Mouse (Mus musculus) CD8-positive naive resting alpha-beta T cell, adult 2 months (primary cell): Measurements from ENCODE around the gene Clic3.
A peak's percentile ranks its signal among the peaks of the same experiment; 100 is the strongest.

ENCODE experiments used
- DNase-seq, 2 experiments: peaks; one replicate each; pipeline ENCODE4 v3.0.0; 2022; ENCODE audit warnings: low read depth in 2 of 2, low spot score in 2 of 2

The Clic3 gene

GRCm38 (mm10) chr2:25479551-25480311 lies 23.1 kb downstream of the Clic3 start:
- DNase-seq, result no peak

GRCm38 (mm10) chr2:25480541-25480940 lies 23.9 kb downstream of the Clic3 start:
- DNase-seq, result no peak

GRCm38 (mm10) chr2:25482969-25483368 lies 26.3 kb downstream of the Clic3 start:
- peak; percentile 59 to 71 for DNase-seq

DNA sequence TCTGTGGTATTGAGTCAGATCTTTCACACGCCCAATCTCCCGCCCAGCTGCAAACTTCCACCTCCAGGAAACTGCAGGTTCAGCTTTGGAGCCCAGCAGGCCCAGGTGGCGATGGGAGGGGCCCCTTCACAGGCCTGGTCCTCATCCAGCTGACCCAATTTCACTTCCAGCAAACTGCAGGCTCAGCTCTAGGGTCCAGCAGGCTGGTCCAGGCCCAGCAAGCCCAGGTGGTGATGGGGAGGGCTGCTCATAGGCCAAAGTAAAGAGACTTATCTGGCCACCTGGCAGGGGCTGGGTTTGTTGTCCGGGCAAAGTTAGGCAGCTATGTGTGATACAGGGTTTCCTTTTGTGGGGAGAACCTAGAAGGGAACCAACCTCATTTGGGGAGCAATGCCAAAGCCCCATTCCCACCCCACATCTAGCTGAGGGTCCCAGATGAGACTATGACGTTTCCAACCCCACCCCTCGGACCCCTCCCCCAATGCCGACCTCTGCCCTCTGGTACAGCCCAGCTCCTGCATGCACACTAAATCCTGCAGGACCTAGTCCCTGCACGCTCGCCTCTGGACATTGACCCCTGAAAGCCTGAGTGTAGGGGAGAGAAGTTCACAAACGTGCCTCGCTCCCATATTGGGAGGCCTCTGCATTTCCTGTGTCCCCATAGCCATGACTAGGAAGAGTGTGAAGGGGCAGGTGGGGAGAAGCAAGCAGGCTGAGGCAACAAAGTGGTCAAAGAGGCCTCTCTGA lies 28.4 kb downstream of the Clic3 start:
- DNase-seq, result no peak

DNA sequence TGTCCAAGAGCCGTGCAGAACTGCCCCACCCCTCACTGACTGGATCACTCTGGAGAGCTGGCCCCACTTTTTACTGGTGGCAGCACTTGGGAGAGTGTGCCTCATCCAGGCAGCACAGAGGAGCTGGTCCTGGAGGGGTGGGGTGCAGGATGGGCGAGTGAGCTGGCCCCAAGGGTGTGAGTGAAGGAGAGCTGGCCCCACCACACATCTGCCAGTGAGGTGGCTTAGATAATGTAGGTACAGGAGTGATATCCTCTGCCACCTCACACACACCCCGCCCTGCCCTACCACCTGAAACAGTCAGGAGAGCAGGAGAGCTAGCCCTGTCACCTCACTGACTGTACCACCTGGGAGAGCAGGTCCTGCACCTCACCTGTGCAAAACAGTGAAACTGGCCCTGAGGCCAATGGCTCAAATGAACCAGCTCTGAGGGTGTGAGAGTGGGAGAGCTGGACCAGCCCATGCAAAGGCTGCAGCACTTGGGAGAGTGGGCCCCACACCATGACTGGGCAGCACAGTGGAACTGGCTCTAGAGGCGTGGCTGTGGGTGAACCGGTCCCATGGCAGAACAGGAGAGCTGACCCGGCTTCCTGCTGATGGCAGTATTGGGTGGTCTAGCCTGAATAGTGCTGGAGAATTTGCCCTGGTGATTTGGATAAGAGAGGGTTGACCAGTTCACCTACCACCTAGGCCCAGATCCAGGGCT lies 31.5 kb downstream of the Clic3 start:
- no peak for DNase-seq

DNA sequence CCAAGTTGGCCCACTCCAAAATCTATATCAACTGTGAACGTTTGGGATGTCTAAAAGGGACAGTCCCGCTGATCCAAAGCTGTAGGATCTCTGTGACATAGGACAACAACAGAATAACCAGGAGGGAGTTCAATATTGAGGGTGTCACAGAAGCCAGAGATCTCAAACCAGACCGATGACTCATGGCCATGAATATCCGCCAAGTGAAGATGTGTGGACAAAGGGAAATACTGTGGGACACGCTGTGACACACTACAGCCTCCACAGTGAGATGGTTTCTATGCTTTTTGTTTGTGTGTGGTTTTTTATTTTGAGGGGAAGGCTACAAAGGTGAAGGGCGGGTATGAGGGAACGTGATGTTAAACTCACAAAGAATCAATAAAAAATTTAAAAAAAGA lies 32.0 kb downstream of the Clic3 start:
- DNase-seq, result no peak

DNA sequence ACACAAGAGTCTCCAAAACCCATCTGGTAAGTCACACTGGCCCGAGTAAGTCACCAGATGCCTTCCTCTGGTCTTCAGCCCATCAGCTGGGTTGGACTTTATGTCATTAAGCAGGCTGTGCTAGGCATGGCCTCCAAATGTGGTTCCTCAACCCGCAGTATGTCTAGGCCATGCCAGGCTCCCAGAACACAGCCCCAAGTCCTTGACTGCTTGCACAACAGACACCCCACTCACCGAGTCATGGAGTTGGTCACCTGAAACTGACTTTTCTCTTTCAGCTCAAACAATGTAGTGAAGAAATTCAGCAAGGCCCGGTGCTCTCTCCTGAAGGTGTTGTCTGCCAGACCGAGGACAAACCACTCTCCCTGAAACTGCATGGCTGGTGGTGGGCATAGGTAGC lies 36.4 kb downstream of the Clic3 start:
- no peak for DNase-seq

DNA sequence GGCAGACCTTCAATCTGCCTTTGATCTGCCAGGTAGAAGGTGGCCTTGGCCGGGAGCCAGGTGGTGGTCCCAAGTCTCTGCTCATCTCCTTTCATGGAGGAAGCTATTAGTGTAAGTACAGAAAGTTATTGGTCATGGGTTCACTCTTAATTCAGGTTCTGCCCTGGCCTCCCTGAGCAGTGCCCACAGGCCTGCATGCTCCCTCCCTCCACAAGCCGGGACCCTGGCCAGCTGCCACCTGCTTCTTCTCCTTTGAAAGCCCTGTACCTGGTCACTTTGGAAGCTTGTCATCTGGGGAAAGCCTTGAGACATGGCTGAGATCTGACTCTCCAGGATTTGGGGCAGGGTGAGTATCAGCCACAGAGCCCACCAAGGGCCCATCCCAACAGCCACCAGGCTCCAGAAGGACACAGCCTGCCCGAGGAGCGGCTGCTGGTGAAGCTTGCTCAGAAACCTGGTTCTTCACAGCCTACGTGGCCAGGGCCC lies 36.9 kb downstream of the Clic3 start, which contains the start of gene Lcn12:
Lcn12 (minus strand) TSS at position 436 of the 486 bp plus-strand sequence.
- DNase-seq, result no peak

GRCm38 (mm10) chr2:25496462-25496861 lies 39.8 kb downstream of the Clic3 start:
- no peak for DNase-seq

DNA sequence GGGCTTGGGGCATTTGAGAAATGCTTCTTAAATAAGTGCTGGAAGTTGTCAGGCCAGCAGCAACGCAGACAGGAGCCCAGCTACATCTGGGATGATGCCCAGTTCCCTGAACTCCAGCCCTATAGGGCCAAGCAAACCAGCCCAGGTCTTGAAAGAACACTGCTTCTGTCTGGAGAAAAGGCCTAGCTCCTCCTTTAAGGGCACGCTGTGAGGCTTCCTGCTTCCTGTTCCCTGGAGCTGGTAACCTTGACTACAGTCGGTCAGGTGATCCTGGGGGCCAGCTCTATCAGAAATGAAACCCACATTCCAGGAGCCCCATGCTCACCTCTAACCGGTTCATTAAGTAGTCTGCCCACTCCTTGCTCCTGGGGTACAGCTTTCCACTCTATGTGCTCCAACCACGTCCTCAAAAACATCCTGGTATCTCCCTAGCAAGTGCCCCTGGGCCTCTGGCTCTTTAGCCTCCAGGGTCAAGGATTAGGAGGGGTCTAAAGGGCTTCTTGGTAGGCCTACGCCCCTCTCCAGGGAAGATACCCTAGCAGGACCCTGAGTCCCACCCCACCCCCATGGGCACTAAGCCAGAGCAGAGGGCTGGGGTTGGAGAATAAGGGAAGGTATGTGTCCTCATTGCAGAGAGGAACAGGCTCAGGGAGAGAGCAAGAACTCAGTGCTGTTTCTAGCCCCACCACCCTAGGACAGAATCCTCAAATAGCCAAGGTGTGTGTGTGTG lies 41.4 kb downstream of the Clic3 start:
- DNase-seq, result no peak

DNA sequence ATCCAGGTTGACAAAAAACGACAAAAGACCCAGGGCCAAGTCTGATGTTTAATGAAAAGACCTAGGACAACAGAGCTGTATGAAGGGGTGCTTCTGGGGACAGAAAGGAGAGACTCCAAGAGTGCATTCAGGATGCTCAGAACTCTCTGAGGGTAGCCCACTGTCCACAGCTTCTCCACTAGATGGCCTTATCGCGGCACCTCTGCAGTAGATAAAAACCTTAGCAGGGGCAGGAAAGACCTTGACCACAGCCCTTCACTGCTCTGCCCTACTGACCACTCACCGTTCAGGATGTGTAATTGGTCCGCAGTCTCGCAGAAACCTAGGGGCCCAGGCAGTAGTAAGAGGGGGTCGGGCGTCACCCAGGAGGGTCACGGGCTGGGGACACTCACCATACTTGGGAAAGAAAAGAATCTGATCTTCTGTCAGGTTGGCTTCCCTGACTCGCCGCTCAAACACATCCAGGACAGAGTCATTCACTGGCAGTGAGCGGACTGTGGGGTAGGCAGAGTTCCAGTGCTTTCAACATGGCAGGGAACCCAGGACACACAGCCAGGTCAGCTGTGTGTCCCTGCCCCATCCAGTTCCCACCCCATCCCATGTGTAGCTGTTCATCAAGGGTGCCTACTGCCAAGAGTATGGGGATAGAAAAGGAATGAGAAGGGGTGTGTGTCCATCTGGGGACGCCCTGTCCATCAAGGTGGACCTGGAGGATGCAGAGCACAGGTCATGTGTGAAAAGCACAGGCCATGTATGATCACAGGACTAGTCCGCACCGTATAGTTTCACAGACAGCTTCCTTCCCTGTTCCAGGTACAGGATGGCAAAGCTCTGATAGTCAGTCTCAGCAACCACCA lies 42.2 kb downstream of the Clic3 start:
- no peak for DNase-seq

- no peak for DNase-seq
These were observed 43.5 kb downstream of the Clic3 start for GRCm38 (mm10) chr2:25500071-25500575.

GRCm38 (mm10) chr2:25500576-25501405 lies 44.2 kb downstream of the Clic3 start, which contains the start of gene Fbxw5:
Fbxw5 (plus strand) TSS chr2:25500750.
- peak; percentile 63 to 66 for DNase-seq

- no peak for DNase-seq
These were observed 45.2 kb downstream of the Clic3 start, which contains the start of gene C8g for GRCm38 (mm10) chr2:25501593-25502486. C8g (minus strand) TSS chr2:25501719.

GRCm38 (mm10) chr2:25502726-25503125 lies 46.1 kb downstream of the Clic3 start:
- DNase-seq, result no peak

DNA sequence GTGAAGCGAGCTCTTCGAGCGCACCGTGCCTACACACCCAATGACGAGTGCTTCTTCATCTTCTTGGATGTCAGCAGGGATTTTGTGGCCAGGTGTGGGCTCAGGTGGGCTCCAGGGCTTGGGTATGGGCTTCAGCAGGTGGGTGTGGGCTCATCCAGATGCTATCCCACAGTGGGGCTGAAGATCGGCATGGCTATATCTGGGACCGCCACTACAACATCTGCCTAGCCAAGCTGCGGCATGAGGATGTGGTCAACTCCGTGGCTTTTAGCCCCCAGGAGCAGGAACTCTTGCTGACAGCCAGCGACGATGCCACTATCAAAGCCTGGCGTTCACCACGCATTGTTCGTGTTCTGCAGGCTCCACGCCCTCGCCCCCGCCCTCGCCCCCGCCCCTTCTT lies 47.9 kb downstream of the Clic3 start:
- no peak for DNase-seq

GRCm38 (mm10) chr2:25505000-25505399 lies 48.4 kb downstream of the Clic3 start:
- DNase-seq, result no peak

- DNase-seq, result no peak
These were observed 49.2 kb downstream of the Clic3 start for GRCm38 (mm10) chr2:25505860-25506259.
